Mouse (Mus musculus) small intestine, adult 2 months (tissue): ENCODE results near the gene C1qb. TPM values are rescaled to one million over a fixed set of nuclear protein-coding genes. Genes with fewer than 3 reads are reported as not detected.

ENCODE experiments used
- H3K27ac ChIP-seq: fragments of 200-500 bp; 2 replicates; pipeline ENCODE4 v1.5.1; 2012; ENCODE audit warnings: low read depth, low read length, control low read depth, inconsistent platforms; ENCODE audit not compliant: insufficient read depth
- H3K27me3 ChIP-seq: fragments of 200-500 bp; 2 replicates; pipeline ENCODE4 v1.6.1; 2012; ENCODE audit warnings: mild to moderate bottlenecking, moderate library complexity, low read length, inconsistent platforms; ENCODE audit not compliant: control insufficient read depth, insufficient read depth
- H3K36me3 ChIP-seq: fragments of 200-500 bp; 2 replicates; pipeline ENCODE4 v1.6.1; 2012; ENCODE audit warnings: mild to moderate bottlenecking, low read length, control low read depth, inconsistent platforms; ENCODE audit not compliant: control insufficient read depth, insufficient read depth
- H3K4me1 ChIP-seq: fragments of 200-500 bp; 2 replicates; pipeline ENCODE4 v1.6.1; 2012; ENCODE audit warnings: low read length, inconsistent platforms, mixed read lengths; ENCODE audit not compliant: control insufficient read depth, insufficient read depth, insufficient read length
- H3K4me3 ChIP-seq: fragments of 200-500 bp; 2 replicates; pipeline ENCODE4 v1.5.1; 2012; ENCODE audit warnings: low read depth, mild to moderate bottlenecking, control low read depth, inconsistent platforms, low read length, moderate library complexity
- CTCF ChIP-seq: fragments of 200-500 bp; IDR thresholded peaks from 2 replicates; pipeline ENCODE4 v1.5.1; 2012; ENCODE audit warnings: low read depth, mild to moderate bottlenecking, control low read depth, inconsistent platforms, low read length, moderate library complexity, mixed read lengths; ENCODE audit not compliant: insufficient replicate concordance, insufficient read length; ENCODE audit errors: extremely low read depth
- POLR2A ChIP-seq: fragments of 200-500 bp; IDR thresholded peaks from 2 replicates; pipeline ENCODE4 v1.6.1; 2012; ENCODE audit warnings: low read depth, mild to moderate bottlenecking, control low read depth, inconsistent platforms, low read length, moderate library complexity
- WGBS: fragments of 180-500 bp; shearing (Covaris S2); methylation state at CpG from one replicate; pipeline ENCODE4 v1.1.7; 2018; 5-methylcytosine and 5-hydroxymethylcytosine counted together
- polyA plus RNA-seq: library from polyadenylated mRNA; depleted of rRNA; stranded (reverse); fragments of >200 nt; gene quantifications from 2 replicates; pipeline ENCODE4 v1.2.3, GENCODE M21; 2012; rRNA removed

C1qb gene
- 58.9 and 71.3 TPM in 2 replicates for polyA plus RNA-seq

GRCm38 (mm10) chr4:136886101-136886500 is at the start of gene C1qb:
TSS of gene C1qb (minus strand) at chr4:136886187.
- no peaks in the 10 kb centered on the region for H3K36me3 ChIP-seq
- no peaks in the 10 kb centered on the region for H3K27me3 ChIP-seq
- TF ChIP-seq POLR2A: no peak
- TF ChIP-seq CTCF: no peak
- WGBS: 72% methylated on average over 7 of the region's 7 CpGs
- H3K4me1 ChIP-seq: no peaks in the 10 kb centered on the region
- H3K27ac ChIP-seq: peak within 1 kb of the TSS; percentile 44
- H3K4me3 ChIP-seq: peak within 1 kb of the TSS; percentile 8; the same call in 1 of the 2 replicates

DNA sequence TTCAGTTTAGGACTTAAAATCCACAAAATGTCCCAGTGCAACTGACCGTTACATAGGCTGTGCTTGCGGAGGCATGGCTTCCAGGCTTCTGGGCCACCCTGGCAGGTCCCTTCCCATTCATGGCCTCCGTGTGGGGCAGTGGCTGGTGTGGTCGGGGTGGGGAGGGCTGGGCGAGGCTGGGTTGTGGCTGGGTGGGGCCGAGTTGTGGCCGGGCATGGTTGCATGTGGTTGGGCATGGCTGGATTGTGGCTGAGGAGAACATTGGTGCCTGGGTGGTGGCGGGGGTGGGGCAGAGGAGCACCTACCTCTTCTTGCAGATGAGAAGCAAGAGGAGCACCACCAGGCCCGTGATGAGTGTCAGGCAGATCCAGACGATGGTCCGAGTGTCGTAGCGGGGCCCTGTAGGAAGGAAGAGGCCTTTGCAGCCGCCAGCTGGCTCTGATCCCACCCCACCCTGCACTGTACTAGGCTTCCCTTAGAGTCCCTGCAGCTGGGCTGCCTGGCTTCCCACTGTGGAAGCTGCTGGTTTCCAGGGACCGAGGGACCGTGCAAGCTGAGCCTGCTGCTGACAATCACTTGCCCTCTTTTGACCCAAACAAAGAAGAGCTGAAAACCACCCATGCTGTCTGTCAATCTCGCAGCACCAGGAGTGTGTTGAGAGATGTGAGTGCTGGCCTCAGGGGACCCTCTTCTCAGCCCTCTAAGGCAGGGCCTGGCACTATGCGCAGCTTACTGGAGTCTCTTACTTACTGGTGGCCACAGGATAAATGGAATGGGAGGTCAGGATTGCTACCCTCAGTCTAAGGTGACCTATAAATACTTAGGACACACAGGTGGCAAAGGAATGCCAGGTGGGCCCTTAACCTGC is 49.0 kb upstream of the C1qb start:
- Histone ChIP-seq H3K4me3 (no peak overlapping the region), H3K27me3 (no peaks in the 10 kb centered on the region), H3K27ac (no peak overlapping the region), H3K4me1 (no peaks in the 10 kb centered on the region), H3K36me3 (no peaks in the 10 kb centered on the region)
- TF ChIP-seq POLR2A: no peak
- TF ChIP-seq CTCF: no peak
- WGBS: 45% methylated on average over 18 of the region's 18 CpGs

- WGBS: 70% methylated on average over 8 of the region's 8 CpGs
- Histone ChIP-seq H3K4me3 (no peak overlapping the region), H3K4me1 (no peaks in the 10 kb centered on the region), H3K27me3 (no peaks in the 10 kb centered on the region), H3K36me3 (no peaks in the 10 kb centered on the region), H3K27ac (no peak overlapping the region)
- TF ChIP-seq CTCF: no peak
- TF ChIP-seq POLR2A: no peak
Measured at GRCm38 (mm10) chr4:136930474-136930873, 44.5 kb upstream of the C1qb start.

DNA sequence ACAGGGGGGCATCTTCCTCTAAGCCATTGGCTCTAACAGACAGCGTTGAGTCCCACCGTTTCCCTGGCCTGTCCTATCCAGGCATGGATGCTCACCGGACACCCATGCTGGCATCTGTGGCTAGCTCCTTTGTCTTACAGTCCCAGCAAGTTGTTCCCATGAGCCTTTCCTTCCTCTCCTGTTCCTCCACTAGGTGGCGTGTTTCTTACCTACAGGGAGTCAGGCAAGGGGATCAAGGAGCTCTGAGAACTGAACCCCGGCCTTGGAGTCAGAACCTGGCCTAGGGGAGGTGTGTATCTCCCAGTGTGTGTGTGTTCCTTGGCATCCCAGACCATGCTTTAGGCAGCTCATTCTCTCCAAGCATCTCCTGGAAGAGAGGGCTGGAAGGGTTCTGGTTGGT is 42.9 kb upstream of the C1qb start:
- Histone ChIP-seq H3K36me3 (no peaks in the 10 kb centered on the region), H3K27me3 (no peaks in the 10 kb centered on the region), H3K4me1 (no peaks in the 10 kb centered on the region), H3K27ac (no peak overlapping the region), H3K4me3 (no peak overlapping the region)
- 12% methylated on average over 5 of the region's 5 CpGs for WGBS
- TF ChIP-seq POLR2A (no peak), CTCF (peak; percentile 39; the same call in 1 of the 2 replicates)

- Histone ChIP-seq H3K4me1 (no peaks in the 10 kb centered on the region), H3K27me3 (no peaks in the 10 kb centered on the region), H3K4me3 (no peak overlapping the region), H3K36me3 (no peaks in the 10 kb centered on the region), H3K27ac (no peak overlapping the region)
- TF ChIP-seq POLR2A: no peak
- TF ChIP-seq CTCF: no peak
- WGBS: 22% methylated on average over 15 of the region's 15 CpGs
Measured at GRCm38 (mm10) chr4:136925804-136926203, 39.8 kb upstream of the C1qb start.

GRCm38 (mm10) chr4:136924529-136924928 is 38.5 kb upstream of the C1qb start:
- WGBS: 4% methylated on average over 6 of the region's 6 CpGs
- H3K4me1 ChIP-seq: no peaks in the 10 kb centered on the region
- no peak for TF ChIP-seq POLR2A
- H3K4me3 ChIP-seq: no peak overlapping the region
- H3K27me3 ChIP-seq: no peaks in the 10 kb centered on the region
- no peaks in the 10 kb centered on the region for H3K36me3 ChIP-seq
- no peak overlapping the region for H3K27ac ChIP-seq

GRCm38 (mm10) chr4:136919526-136919925 is 33.5 kb upstream of the C1qb start:
- 67% methylated on average over 3 of the region's 3 CpGs for WGBS
- Histone ChIP-seq H3K27me3 (no peaks in the 10 kb centered on the region), H3K36me3 (no peaks in the 10 kb centered on the region), H3K4me1 (no peaks in the 10 kb centered on the region), H3K4me3 (no peak overlapping the region), H3K27ac (no peak overlapping the region)
- no peak for TF ChIP-seq CTCF
- no peak for TF ChIP-seq POLR2A
